Mouse (Mus musculus): ENCODE measurements around the gene Sos2. TPM values are rescaled to one million over a fixed set of nuclear protein-coding genes. Genes with fewer than 3 reads are reported as not detected.

The Sos2 gene
- total and polyA plus RNA-seq, 3 experiments: 21.3 to 38.5 (median 33.7) TPM

DNA sequence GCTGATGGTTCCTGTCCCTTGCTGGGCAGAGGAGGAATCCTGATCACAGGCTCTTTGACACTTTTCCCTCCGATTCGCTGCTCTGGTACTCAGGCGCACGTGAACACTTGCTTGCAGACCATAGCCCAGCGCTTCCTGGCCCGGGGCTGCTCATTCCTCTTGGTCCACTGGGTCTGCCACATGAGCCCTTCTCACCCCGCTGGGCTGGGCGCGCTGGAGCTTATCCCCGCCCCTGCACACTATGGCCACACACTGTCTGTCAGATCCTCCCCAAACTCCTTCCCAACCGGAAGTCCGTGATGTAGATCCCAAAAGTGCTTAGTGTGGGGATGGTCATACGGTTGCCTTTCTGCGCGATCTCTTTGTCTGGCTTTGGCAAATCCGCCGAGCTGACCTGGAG lies 11.8 kb upstream of the Sos2 start:
- Histone ChIP-seq H3K36me3 (ENCODE audit: control insufficient read depth, insufficient read depth, low read length) (no peaks in the 10 kb centered on the region), H3K27me3 (ENCODE audit: control insufficient read depth, insufficient read depth, low read length) (no peaks in the 10 kb centered on the region), H3K4me3 (no peak overlapping the region), H3K27ac (no peak overlapping the region), H3K79me2 (replicated peaks; ENCODE audit: control insufficient read depth, insufficient read depth, low read length) (no peaks in the 10 kb centered on the region), H3K9ac (ENCODE audit: low read depth, low read length) (no peak overlapping the region), H3K4me1 (ENCODE audit: control insufficient read depth, insufficient read depth, low read length) (no peaks in the 10 kb centered on the region)
- WGBS: 92% methylated on average over 17 of the region's 17 CpGs
- intact Hi-C loops (cut with DNase I): no loop called here
- DNase-seq: no peak
- TF ChIP-seq CTCF (IDR thresholded peaks at IDR 0.05) (no peak), EP300 (IDR thresholded peaks at IDR 0.05; ENCODE audit: insufficient read depth, low read depth, low read length) (no peak), POLR2A (IDR thresholded peaks at IDR 0.05; ENCODE audit: insufficient read depth, low read depth, low read length) (no peak)

DNA sequence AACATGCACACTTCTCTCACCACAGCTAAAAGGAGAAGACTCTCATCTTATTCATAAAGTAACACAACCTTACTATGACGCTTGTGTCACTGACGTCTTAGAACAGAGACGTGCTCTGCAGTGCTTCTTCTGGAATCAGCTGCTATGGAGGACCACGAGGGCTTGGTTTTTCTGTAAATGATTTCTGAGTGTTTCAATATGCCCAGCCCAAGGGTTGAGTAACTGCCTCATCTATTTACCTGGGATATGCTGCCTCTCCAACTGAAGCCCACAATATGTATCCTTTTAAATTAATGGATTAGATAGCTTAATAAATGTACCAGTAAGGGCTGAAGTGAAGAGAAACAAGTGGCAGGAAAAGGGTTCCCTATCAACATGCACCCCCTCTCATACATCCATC lies 9.1 kb upstream of the Sos2 start:
- Histone ChIP-seq H3K9ac (ENCODE audit: low read depth, low read length) (no peak overlapping the region), H3K4me3 (no peak overlapping the region), H3K79me2 (replicated peaks; ENCODE audit: control insufficient read depth, insufficient read depth, low read length) (no peaks in the 10 kb centered on the region), H3K27me3 (ENCODE audit: control insufficient read depth, insufficient read depth, low read length) (no peaks in the 10 kb centered on the region), H3K36me3 (ENCODE audit: control insufficient read depth, insufficient read depth, low read length) (no peaks in the 10 kb centered on the region), H3K4me1 (ENCODE audit: control insufficient read depth, insufficient read depth, low read length) (no peaks in the 10 kb centered on the region), H3K27ac (no peak overlapping the region)
- intact Hi-C loops (cut with DNase I): no loop called here
- WGBS: 91% methylated on average over 4 of the region's 4 CpGs
- no peak for DNase-seq
- TF ChIP-seq EP300 (IDR thresholded peaks at IDR 0.05; ENCODE audit: insufficient read depth, low read depth, low read length) (no peak), CTCF (IDR thresholded peaks at IDR 0.05) (no peak), POLR2A (IDR thresholded peaks at IDR 0.05; ENCODE audit: insufficient read depth, low read depth, low read length) (no peak)

DNA sequence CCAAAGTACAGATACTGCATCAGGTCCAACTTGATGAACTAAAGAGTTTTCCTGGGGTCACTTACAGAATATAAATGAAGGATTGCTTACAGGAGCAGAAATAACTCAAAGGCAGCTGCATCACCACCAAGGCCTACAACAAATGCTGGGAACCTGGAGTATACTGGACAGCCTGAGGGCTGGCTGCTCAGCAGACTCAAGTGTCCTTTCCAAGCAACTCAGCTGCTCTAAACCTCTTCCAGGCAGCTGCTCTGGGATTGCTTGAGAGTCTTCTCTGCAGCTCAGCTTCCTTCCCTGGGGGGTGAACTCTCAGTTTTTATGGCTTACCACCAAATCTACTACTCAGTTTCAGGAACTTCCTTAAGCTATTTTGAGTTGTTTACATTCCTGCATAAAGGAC lies 7.4 kb upstream of the Sos2 start:
- Histone ChIP-seq H3K36me3 (ENCODE audit: control insufficient read depth, insufficient read depth, low read length) (no peaks in the 10 kb centered on the region), H3K4me1 (ENCODE audit: control insufficient read depth, insufficient read depth, low read length) (no peaks in the 10 kb centered on the region), H3K4me3 (no peak overlapping the region), H3K9ac (ENCODE audit: low read depth, low read length) (no peak overlapping the region), H3K79me2 (replicated peaks; ENCODE audit: control insufficient read depth, insufficient read depth, low read length) (no peaks in the 10 kb centered on the region), H3K27me3 (ENCODE audit: control insufficient read depth, insufficient read depth, low read length) (no peaks in the 10 kb centered on the region), H3K27ac (no peak overlapping the region)
- intact Hi-C loops (cut with DNase I): no loop called here
- DNase-seq: no peak
- no peak for TF ChIP-seq EP300 (IDR thresholded peaks at IDR 0.05; ENCODE audit: insufficient read depth, low read depth, low read length)
- TF ChIP-seq CTCF (IDR thresholded peaks at IDR 0.05): no peak
- TF ChIP-seq POLR2A (IDR thresholded peaks at IDR 0.05; ENCODE audit: insufficient read depth, low read depth, low read length): no peak

DNA sequence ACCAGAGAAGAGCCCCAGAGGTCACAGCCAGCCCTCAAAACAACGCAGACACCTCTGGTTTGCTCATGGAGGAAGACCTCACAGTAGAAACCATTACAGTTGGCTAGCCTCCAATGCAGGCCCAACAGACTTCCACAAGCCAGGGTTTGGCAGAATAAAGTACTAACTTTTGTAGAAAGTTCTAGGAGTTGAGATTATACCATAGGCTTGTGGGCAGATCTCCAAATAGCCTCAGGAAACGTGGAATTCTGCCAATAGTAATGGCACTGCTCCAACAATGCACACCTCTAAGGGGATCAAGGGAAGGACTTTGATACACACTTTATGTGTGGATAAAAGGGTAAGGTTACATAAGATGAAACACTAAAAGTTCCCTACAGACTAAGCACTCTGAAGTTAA lies 6.7 kb upstream of the Sos2 start:
- H3K36me3 ChIP-seq (ENCODE audit: control insufficient read depth, insufficient read depth, low read length): no peaks in the 10 kb centered on the region
- H3K27me3 ChIP-seq (ENCODE audit: control insufficient read depth, insufficient read depth, low read length): no peaks in the 10 kb centered on the region
- TF ChIP-seq EP300 (IDR thresholded peaks at IDR 0.05; ENCODE audit: insufficient read depth, low read depth, low read length): no peak
- TF ChIP-seq POLR2A (IDR thresholded peaks at IDR 0.05; ENCODE audit: insufficient read depth, low read depth, low read length): no peak
- no peak for TF ChIP-seq CTCF (IDR thresholded peaks at IDR 0.05)
- H3K9ac ChIP-seq (ENCODE audit: low read depth, low read length): no peak overlapping the region
- no peak overlapping the region for H3K27ac ChIP-seq
- WGBS: 15% methylated on average over 2 of the region's 2 CpGs
- no peak overlapping the region for H3K4me3 ChIP-seq
- no peaks in the 10 kb centered on the region for H3K79me2 ChIP-seq (replicated peaks; ENCODE audit: control insufficient read depth, insufficient read depth, low read length)
- DNase-seq: no peak
- intact Hi-C loops (cut with DNase I): no loop called here
- H3K4me1 ChIP-seq (ENCODE audit: control insufficient read depth, insufficient read depth, low read length): no peaks in the 10 kb centered on the region

DNA sequence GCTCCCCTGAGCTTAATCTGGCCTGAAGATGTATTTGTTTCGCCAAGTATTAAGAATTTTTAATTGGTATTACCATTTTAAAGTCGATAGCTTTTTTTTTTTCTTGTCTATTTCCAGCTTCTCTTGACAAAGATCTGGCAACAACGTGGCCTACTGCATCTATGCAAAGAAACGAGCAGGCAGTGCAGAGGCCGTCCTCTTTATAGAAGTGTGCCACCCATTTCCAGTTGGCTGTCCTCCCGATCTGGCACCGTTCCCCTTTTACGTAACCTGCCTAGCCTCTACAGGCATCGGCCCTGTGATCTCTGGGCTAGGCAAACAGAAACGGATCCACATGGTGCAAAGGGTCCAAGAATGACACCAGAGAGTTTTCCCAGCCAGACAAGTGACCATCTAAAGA lies 1.9 kb upstream of the Sos2 start:
- TF ChIP-seq EP300 (IDR thresholded peaks at IDR 0.05; ENCODE audit: insufficient read depth, low read depth, low read length) (peak; percentile 95), POLR2A (IDR thresholded peaks at IDR 0.05; ENCODE audit: insufficient read depth, low read depth, low read length) (peak; percentile 69), CTCF (IDR thresholded peaks at IDR 0.05) (no peak)

DNA sequence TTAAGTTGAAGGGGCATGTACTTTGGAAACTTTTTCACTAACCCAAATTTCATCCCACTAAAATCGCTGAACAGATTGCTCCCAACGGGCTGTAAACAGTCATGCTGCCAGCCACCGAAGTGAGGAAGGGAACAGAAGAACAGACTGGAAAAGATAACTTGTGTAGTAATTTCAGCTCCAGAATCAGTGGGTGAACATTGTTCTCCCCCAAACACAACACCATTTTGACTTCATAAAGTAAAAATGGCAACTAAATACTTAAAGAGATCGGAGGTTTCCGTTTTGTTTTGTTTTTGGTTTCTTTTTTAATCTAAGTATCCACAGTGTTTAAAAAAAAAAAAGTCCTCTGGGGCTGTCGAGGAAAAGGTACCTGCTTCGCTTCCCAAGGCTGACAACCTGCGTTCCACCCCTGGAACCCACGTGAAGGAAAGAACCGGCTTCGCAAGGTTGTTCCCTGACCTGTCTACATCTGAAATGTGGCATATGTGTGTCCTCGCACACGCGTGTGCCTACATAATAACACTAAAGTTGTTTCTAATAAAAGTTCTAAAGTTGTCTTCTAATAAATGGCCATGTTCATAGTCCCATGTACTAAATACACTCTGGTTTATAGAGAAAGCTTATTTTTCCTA lies 1.3 kb upstream of the Sos2 start:
- Histone ChIP-seq H3K4me3 (peak overlapping the region; percentile 69), H3K27ac (peak overlapping the region; percentile 96), H3K4me1 (ENCODE audit: control insufficient read depth, insufficient read depth, low read length) (peaks cover 10% of the 10 kb centered on the region), H3K9ac (ENCODE audit: low read depth, low read length) (no peak overlapping the region; the same call in 1 of the 2 replicates), H3K79me2 (replicated peaks; ENCODE audit: control insufficient read depth, insufficient read depth, low read length) (peaks cover 3% of the 10 kb centered on the region; the same call in 1 of the 2 replicates), H3K27me3 (ENCODE audit: control insufficient read depth, insufficient read depth, low read length) (no peaks in the 10 kb centered on the region), H3K36me3 (ENCODE audit: control insufficient read depth, insufficient read depth, low read length) (peaks cover 2% of the 10 kb centered on the region; the same call in 1 of the 2 replicates)
- no peak for DNase-seq
- TF ChIP-seq EP300 (IDR thresholded peaks at IDR 0.05; ENCODE audit: insufficient read depth, low read depth, low read length): no peak
- TF ChIP-seq POLR2A (IDR thresholded peaks at IDR 0.05; ENCODE audit: insufficient read depth, low read depth, low read length): no peak
- TF ChIP-seq CTCF (IDR thresholded peaks at IDR 0.05): no peak
- 29% methylated on average over 14 of the region's 14 CpGs for WGBS
- intact Hi-C loops (cut with DNase I): loop anchor here (5.0 kb wide), 4 partner anchors 36 to 321 kb away; partner anchors contain the start of gene Vcpkmt

More for the DNA sequence above, 1.9 kb upstream of the Sos2 start:
- no peak overlapping the region for H3K9ac ChIP-seq (ENCODE audit: low read depth, low read length)
- H3K79me2 ChIP-seq (replicated peaks; ENCODE audit: control insufficient read depth, insufficient read depth, low read length): no peaks in the 10 kb centered on the region
- intact Hi-C loops (cut with DNase I): loop anchor here (5.0 kb wide), 4 partner anchors 36 to 321 kb away; partner anchors contain the start of gene Vcpkmt
- 1% methylated on average over 10 of the region's 10 CpGs for WGBS
- no peaks in the 10 kb centered on the region for H3K27me3 ChIP-seq (ENCODE audit: control insufficient read depth, insufficient read depth, low read length)
- H3K27ac ChIP-seq: peak overlapping the region; percentile 96
- DNase-seq: peak; percentile 87 to 88
- peaks cover 2% of the 10 kb centered on the region; the same call in 1 of the 2 replicates for H3K36me3 ChIP-seq (ENCODE audit: control insufficient read depth, insufficient read depth, low read length)
- H3K4me3 ChIP-seq: peak overlapping the region; percentile 69
- H3K4me1 ChIP-seq (ENCODE audit: control insufficient read depth, insufficient read depth, low read length): peaks cover 8% of the 10 kb centered on the region
